Mouse (Mus musculus): Measurements from ENCODE around the gene Gpc1.

Gene Gpc1

DNA sequence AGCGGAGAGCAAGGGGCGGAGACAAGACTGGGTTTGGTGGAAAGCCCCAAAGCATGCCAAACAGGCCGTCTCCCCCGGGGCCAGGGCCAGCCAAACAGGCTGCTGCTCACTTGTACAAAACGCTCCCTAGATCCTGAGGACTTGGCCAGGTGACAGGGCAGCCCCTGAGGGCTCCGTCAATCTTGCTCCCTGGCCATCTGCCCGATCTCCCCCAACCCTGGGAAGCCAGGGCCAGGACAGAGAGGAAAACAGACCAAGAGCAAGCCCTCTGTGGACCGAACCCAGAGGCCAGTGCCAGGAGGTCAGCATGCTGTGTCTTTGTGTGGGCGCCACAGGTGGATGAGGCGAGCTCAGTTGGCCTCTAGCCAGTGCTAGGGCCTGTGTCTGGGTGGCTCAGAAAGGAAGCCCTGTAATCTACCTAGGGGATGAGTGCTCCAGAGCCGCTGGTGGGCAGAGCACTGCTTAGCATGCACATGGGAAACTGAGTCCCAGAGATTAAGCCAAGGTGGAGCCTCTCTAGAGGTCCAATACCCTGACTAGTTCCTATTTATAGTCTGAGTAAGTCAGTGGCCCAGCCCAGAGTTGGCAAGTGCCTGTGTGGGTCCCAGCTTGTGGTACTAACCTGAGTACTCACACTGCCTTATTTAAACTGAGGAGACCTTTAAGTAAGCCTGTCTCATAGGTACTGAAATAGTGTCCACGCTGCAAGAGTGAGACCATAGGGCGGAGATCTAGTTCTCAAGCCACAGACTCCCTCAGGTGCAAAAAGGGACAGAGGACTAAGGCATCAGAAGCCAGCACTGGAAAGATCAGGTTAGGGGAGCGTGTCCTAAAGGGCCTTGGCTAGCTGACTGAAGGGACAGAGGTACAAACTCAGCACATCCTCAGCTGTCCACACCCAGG lies 6.7 kb downstream of the Gpc1 start:
- peak; percentile 86 for DNase-seq

DNA sequence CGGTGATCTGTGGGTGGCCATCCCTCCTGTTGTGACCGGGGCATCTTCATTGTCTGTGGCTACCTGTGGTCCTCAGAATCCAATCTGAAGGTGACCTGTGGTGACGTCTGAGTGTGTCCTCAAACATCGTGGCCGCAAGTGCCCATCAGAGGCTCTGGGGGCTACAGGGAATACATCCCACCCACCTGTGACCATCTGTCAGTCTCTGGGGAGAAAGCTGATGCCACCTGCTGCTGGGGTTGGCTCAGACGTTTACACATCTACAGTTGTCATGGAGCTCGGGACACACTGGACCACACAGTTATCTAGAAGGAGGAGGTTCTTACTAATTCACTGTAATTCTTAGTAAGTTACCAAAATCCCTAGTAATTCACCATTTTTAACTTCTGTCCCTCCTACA lies 7.8 kb downstream of the Gpc1 start:
- DNase-seq = peak; percentile 57

DNA sequence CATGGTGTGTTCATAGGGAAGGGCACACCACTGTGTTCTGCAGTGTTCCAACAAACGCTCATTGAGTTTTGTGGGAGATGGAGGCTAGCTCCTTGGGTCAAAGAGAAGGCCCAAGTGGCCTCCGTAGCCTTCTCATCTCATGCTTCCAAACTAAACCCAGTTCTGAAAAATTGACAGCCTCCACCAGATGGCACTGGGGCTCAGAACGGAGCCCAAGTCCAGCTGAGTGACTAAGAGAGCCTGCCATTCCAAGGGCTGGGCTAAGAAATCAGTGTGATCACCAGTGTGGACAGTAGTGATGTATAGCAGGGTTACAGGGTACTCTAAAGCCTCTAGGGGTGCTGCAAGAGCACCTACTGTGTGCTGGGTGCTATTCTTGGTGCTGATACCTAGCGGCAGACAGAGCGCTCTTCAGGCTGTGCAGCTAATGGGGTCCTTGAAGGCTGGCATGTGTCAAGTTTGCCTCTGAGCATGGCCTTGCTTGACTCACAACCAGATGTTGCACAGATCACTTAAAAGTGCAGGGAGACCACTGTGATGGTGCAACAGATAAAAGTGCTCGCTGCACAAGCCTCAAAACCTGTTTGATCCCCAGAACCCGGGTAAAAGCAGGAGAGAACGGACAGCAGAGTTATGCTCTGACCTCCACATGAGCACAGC lies 8.9 kb downstream of the Gpc1 start:
- peak; percentile 69 for DNase-seq

DNA sequence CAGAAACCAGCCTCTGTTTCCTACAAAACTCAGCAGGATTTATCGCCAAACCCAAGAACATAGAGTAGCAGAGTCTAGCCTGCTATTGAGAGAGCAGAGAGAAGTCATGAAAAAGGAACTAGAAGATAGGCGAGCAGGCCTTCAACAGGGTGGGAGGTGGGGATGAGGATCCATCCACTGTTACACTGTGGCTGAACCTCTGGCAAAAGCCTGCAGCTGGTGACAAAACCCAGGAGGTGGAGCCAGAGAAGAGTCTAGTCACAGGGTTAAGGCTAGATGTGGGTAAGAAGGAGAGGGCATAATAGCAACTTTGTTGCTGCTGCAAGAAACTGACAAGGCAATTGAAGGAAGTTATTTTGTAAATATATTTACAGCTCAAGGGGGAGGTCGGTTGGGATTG lies 10.0 kb downstream of the Gpc1 start:
- peak; percentile 5 for DNase-seq

DNA sequence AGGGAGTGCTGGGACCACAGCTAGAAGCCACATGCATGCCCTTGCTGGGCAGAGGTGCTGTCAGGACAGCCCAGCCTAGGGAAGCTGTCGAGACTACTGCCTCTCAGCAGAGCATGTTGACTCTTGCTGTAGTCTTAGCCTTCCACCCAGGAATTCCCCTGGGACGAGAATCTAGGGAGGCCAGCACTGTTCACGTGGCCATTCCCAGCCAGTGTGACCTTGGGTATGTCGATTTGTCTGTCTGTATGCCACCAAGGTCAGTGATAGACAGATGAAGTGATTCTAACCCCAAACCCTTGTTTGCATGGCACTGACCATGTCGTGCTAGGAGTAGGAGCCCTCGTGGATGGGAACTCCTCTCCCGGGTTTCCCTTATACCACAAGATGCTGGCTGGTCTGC lies 14.4 kb downstream of the Gpc1 start:
- DNase-seq = no peak

DNA sequence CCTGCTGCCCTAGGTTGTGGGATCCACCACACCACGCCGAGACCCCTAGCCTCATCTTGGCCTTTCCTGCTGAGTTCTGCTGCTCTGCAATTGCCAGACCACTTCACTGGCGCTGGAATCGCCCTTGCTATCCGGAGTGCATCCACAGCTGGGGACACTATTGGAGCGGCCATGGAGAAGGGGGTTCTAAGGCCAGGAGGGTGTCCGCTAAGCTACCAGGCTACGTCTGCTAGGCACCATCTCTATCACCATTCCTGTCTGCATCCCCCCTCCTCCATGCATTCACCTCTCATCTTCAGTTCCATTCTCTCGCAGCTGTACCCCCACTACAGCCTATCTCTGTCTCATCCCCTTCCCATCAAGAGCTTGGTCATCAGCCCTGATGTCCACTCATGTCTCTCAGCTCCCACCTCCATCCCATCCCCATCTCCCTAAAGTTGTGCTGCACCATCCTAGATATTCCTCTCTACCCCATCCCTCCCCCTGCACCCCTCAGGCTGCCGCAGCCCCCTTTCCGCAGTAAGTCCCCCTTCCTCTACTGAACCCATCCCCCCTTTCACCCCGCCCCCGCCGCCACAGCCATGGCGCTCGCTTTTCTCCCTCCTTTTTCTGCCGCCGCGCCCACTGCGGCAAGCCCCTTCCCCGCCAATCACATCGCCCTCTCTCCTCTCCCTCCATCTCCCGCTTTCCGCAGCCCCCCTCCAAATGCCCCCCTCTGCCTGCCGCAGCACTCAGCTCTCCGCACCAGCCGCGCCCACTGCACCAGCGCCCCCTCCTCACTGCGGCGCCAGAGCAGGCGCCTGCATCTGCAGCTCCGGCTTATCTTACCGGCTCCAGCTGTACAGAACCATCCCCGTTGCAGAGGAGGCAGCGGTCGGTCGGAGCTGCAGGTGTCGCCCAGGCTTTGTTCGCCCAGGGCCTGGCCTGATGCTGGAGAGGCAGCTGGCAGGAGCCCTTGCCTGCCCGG lies 16.7 kb downstream of the Gpc1 start:
- no peak for DNase-seq

DNA sequence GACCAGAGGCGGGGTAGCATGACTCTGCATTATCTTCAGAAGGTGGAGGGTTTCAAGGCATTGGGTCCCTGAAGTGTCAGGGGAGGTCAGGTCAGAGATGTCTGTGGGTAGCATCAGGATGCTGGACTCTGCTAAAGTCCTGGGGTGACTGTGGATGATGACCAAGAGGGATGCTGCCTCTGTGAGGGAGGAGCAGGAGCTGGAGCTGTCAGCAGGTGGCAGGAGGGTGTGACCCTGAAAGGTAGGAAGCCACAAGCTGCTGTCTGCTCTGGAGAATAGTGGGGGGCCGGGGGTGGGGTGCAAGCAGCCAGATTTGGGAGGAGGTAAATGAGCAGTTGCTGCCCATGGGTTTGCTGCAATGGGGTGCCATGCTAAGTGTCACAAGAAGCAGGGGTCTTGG lies 18.0 kb downstream of the Gpc1 start:
- no peak for DNase-seq

DNA sequence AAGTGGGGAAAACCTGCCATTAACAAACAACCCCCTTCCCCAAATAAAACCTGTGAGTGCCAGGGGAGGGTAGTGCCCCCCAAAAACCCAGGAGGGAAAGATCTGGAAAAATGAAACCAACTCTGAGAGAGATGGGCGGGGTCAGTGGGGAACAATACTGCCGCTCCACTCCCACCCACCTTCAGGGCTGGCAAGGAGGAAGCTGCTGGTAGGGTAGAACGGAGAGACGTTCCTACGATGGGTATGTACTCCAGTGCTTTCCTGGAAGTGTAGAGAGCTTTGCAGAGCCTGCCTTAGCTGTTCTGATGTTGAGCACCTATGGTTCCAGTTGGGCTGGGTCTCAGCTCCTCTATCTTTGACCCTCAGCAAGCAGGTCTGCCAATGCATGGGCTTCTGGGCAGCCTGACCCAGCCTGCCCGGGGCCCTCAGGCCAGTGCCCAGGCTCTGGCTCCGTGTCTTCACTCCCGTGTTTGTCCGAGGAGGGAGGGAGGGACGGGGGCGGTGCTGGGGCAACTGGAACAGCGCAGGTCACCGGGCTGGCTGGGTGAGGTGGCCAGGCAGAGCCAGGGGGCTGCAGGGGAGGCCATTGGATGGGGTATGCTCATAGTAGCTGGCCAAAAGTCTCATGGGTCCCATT lies 18.6 kb downstream of the Gpc1 start:
- DNase-seq = no peak

DNA sequence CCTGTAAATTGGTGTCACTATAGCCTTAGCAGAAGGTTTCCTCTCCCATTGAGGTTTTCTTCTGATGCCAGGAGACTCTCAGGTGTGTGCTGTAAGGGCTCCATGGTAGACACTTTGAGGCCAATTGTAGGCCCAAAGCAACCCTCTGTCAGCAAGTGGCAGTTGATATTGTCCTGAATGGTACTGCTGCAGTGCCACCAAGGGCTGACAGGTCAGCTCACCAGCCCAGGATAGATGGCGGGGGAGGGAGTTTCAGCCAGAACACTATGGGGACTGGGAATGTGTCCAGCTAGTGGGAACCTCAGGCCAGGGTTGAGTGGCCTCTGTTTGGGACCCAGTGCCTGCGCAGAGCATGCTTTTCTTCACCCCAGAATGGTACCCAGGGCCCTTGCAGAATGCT lies 21.0 kb downstream of the Gpc1 start:
- DNase-seq = no peak

DNA sequence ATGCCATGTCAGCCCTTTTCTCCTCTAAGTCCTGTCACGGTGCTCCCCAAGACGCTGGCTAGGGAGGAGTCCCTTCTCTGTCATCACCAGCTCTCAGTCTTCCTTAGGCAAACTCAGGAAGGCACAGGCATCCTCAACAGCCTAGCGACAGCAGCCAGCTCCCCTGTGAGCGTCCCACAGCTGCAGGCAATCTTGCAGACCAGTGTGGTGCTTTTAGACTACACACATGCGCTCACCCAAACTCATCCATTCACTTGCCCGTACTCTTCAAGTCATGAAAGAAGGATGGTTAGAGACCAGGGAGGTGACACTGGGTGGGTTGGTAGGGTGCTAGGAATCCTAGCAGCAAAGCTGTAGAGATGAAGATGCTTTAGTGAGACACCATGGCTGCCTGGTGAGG lies 30.1 kb downstream of the Gpc1 start:
- no peak for DNase-seq

DNA sequence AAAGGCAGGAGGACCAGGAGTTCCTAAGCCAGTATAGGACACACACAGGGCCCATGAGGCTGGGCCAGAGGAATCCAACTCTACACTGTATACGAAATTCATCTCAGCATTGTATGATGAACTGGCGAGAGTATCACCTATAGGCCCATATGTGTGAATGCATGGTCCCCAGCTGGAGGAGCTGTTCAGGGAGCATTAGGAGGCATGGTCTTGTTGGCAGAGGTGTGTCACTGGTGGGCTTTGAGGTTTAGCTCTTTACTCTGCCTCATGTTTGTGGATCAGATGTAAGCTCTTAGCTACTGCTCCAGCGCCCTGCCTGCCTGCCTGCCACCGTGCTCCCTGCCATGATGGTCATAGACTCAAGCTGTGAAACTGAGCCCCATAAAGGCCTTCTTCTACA lies 31.8 kb downstream of the Gpc1 start:
- no peak for DNase-seq

DNA sequence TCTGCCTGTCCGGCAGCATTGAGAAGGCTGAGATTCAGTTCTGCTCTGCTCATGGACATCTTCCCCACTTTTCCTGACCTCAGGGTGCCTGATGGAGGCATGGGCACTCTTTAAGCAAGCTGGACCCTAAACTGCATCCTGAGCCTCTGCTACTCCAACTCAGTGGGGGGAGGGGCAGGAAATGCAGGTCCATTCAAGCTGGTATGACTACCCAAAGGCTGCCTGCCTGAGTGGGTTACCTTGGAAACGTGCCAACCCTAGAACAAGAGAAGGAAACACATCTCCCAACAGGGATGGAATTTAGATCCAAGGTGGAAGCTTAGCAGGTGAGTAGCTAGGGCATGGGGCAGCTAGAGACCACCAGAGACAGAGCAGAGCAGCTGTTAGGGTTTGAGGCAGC lies 34.7 kb downstream of the Gpc1 start:
- no peak for DNase-seq

DNA sequence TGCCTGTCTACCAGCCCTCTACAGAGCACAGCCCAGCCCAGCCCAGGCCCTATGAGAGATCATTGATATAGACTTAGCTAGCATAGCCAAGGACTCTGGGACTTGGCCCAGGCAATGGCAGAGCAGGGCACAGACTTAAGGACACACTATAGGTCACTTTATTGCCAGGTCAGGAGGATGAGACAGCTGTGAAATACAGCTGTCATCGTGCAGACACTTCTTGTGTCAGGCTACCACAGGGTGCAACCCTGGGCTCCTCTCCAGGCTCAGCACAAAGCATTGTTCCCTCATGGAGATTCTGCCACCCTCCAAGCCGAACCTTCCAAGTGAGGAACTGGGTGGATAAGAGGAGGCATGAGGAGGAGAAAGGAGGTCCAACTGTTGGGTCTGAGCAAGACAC lies 38.5 kb downstream of the Gpc1 start:
- DNase-seq = no peak

DNA sequence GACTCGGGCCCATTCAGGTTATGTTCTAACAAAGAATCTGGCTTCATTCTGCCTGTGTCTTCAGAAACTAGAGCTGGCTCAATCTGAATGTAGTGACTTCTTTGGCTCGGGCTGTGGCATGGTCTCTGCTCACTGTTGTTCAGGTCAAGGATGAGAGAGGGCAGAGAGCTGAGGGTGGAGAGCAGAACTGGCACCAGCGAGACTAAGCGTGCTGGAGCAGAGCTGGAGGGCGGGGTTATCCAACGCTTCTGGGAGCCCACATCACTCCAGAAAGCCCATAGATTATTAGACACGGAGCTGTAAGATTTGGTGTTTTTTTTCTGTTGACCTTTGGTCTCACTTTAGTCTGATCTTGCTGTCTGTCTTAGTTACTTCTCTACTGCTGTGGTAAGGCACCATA lies 41.2 kb downstream of the Gpc1 start:
- no peak for DNase-seq

DNA sequence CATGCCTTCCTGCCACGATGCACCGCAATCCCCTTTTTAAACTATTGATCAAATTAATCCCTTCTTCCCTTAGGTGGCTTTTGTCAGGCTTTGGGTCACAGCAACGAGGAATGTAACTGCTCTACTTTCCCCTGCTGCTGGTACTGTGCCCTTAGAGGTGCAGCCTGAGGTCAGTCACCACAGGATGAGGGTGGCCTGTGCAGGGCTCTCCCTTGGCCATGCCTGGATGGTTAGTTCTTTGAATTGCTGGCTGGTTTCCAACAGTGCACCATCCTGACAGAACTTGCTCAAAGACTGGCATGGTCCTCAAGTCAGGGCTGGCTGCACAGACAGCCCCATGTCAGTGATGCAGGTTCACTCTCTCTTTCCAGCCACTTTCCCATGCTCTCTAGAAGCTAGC lies 42.6 kb downstream of the Gpc1 start:
- no peak for DNase-seq

DNA sequence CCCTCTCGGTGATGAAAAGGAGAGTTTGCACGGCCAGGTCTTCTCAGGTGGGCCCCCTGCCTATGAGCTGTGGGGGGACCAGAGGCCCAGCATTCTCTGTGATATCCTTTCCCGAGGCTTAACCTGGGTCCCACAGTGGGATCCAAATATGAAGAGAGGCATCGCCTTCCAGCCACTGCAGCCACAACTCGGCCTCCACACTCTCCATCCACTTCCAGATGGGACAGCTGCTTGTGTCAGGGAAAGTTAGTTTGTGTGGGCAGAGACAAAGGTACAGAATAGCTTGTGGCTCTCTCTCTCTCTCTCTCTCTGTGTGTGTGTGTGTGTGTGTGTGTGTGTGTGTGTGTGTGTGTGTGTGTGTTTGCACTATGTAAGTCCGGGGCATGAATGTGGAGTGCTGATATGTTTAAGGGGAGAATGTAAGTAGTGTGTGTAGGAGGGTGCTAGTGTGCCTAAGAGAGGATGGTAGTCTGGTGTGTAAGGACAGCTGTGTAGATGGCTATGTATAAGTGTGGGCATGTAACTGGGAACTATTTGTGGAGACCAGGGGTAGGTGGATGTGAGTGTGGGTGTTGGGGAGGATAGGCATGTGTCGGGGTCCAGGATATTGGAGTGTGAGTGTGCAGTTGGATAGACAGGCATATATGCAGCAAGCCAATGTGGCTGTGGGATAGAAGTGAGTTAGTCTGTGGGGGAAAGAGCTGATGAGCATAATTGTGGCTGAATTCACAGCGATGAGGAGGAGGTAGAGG lies 44.1 kb downstream of the Gpc1 start:
- DNase-seq = no peak

DNA sequence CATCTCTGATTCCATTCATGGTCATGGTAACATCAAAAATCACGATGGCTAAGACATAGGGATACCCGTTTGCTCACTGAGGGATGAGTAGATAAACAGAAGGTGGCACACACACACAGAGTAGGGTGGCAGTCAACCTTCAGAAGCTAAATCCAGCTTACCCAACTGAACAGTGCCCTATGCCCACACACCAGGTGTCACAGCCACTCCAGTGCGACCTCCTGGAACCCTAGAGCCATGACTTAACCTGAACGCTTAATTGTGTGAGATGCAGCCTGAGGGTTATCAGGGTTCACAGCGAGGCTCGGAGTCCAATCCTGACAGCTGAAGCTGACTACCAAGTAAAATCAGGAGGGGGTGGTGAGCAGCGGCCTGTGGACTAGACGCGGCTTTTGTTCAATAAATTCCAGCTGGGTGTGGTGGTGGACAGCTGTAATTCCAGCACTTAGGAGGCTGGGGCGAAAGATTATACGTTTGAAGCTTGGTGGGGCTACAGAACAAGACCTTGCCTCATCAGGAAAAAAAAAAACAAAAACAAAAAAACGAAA lies 46.1 kb downstream of the Gpc1 start:
- no peak for DNase-seq

DNA sequence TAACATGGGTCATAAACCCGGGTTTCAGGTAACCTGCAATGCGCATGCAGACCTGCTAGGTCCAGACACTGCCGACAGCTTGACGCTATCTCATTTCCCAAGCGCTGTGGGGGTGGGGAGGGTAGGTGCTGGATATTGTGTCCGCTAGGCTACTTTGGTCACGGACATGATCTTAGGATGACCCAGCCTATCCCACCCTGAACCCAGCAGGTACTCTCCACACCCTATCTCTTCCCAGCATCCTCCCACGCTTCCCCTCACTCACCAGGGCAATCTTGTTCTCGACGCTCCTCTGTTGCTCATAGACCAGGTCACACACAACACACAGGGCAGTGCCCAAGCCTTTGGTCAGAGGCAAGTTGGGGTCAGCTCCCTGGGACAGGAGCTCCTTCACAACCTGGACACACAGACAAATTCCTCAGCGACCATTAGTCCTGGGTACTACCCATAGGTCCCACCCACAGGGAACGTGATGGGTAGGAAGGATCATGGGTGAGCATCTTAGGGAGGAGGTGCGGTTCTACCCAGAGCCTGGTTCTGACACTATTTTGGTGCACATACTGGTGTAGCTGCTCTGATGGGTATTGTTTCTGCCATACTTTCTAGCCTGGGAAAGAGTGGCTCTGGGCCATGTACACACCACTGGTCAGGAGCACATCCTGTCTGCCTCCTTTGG lies 46.8 kb downstream of the Gpc1 start:
- peak; percentile 63 for DNase-seq

DNA sequence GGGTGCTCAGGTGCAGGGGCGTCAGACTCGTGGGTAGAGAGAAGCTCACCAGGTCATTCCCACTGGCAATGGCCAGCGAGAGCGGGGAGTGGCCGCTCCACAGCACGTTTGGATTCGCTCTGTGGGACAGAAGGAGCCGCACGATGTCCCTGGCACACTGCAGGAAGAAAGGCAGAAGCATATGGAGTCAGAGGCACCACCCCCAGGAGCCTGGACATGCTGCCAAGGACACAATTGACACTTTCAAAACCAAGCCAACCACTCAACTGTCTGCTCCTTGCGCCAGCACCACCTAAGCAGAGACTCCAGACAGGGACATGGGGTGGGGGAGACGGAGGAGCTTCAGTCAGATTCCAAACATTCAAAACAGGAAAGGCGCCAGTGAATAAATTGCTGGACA lies 47.8 kb downstream of the Gpc1 start:
- peak; percentile 99 for DNase-seq

DNA sequence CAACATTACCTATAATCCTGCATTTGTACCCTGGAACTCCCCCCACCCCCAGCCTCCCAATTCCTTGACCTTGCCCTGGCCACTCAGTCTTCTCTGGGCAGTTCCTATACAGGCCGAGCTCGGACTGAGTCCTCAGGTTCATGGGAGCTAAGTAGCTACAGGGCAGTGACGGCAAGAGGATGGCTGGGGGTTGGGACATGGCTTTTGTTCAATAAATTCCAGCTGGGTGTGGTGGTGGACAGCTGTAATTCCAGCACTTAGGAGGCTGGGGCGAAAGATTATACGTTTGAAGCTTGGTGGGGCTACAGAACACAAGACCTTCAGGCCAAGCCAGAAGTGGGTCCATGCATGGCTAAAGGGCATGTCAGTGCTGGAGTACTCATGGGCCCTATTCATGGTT lies 48.7 kb downstream of the Gpc1 start:
- peak; percentile 67 for DNase-seq

DNA sequence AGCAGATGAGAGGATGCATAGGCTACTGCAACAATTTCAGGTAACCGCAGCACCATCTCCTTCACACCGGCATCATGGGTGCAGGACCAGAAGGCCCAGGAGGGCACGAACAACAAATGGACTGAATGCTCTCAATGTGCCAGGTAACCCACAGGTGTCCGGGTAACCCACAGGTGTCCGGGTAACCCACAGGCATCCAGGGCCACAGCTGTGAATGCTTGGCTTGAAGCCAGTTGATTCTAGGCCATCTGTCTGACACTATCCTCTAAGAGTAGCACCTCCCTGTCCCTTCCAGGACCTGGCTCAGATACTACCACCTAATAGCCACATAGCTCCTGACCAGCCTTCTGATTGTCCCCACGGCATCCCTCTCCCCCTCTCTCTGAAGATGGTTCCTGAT lies 50.5 kb downstream of the Gpc1 start:
- DNase-seq = peak; percentile 66
